Mouse (Mus musculus): ENCODE data around the gene Cwh43. TPM values are rescaled to one million over a fixed set of nuclear protein-coding genes. Genes with fewer than 3 reads are reported as not detected.

Gene Cwh43
- polyA plus RNA-seq, 1 experiment from 2014 or later, result 0.09 TPM

DNA sequence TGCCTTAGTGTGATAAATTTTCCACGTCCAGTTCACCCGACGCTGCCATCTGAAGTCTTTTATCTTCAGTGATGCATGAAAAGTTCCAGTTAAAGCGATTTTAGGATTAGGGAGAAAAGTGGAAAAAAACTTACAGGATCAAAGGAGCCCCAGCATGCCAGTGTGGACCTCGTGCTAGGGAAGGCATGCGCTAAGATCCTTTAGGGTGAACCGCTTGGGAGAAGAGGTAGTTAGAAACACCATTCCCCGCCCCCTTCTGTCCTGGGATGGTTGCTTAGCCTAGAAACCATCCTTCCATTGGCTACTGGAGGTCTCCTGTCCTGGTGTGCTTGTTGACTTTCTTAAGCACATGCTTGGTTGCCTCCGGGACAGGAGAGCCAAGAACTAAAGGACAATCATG is 29.8 kb upstream of the Cwh43 start:
- Histone ChIP-seq H3K4me3 (no peak overlapping the region), H3K27me3 (no peaks in the 10 kb centered on the region; the same call in 1 of the 2 replicates), H3K9me3 (replicated peaks) (no peaks in the 10 kb centered on the region), H3K27ac (no peak overlapping the region), H3K4me2 (no peak overlapping the region), H3K36me3 (ENCODE audit: poor library complexity, severe bottlenecking) (no peaks in the 10 kb centered on the region), H3K9ac (no peak overlapping the region), H3K4me1 (no peaks in the 10 kb centered on the region)
- ATAC-seq, result no peak
- 46% methylated on average over 9 of the region's 9 CpGs for WGBS

DNA sequence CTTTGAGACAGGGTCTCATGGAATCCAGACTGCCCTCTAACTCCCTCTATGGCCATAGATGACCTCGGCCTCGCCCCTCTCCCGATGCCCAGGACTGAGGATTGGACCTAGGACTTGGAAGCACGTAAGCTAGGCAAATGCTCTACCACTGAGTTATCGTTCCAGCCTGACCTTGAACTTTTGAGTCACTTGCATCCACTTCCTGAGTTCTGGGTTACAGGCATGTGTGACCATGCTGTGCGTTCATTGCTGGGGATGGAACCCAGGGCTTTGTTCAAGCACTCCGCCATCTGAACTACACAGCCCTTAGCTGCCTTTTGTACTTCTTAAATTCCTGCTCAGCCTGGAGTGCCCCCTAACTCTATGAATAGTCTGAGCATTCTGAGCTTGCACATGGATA is 29.4 kb upstream of the Cwh43 start:
- H3K4me2 ChIP-seq, result no peak overlapping the region
- H3K27me3 ChIP-seq, result peaks cover 4% of the 10 kb centered on the region; the same call in 1 of the 2 replicates
- H3K9me3 ChIP-seq (replicated peaks), result no peaks in the 10 kb centered on the region
- no peak for ATAC-seq
- WGBS, result 87% methylated on average over 7 of the region's 7 CpGs
- no peaks in the 10 kb centered on the region for H3K4me1 ChIP-seq
- no peak overlapping the region for H3K9ac ChIP-seq
- H3K27ac ChIP-seq, result no peak overlapping the region
- no peak overlapping the region for H3K4me3 ChIP-seq
- H3K36me3 ChIP-seq (ENCODE audit: poor library complexity, severe bottlenecking), result no peaks in the 10 kb centered on the region

DNA sequence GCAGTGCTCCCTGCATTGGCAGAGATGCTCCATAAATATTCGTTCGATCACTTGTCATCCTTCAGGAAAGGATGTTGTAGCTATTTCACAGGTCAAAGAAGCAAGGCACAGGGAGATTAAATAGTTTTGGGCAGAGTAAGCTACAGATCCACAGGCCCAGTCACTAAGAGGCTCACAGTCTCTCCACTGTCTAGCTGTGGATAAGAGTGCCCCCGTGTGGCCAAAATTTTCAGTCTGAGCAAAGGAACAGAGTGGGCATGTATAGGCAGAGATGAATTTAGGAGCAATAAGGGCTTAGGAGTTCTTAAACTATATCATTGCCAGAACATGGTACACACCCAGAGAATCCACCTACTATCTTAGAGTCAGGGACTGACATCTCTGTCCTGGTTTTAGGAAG is 26.0 kb upstream of the Cwh43 start:
- Histone ChIP-seq H3K4me1 (no peaks in the 10 kb centered on the region), H3K4me3 (no peak overlapping the region), H3K36me3 (ENCODE audit: poor library complexity, severe bottlenecking) (no peaks in the 10 kb centered on the region), H3K27ac (no peak overlapping the region), H3K27me3 (peaks cover 4% of the 10 kb centered on the region; the same call in 1 of the 2 replicates), H3K9ac (no peak overlapping the region), H3K9me3 (replicated peaks) (no peaks in the 10 kb centered on the region), H3K4me2 (no peak overlapping the region)
- peak; percentile 82 for ATAC-seq
- WGBS, result 21% methylated on average over 3 of the region's 3 CpGs

DNA sequence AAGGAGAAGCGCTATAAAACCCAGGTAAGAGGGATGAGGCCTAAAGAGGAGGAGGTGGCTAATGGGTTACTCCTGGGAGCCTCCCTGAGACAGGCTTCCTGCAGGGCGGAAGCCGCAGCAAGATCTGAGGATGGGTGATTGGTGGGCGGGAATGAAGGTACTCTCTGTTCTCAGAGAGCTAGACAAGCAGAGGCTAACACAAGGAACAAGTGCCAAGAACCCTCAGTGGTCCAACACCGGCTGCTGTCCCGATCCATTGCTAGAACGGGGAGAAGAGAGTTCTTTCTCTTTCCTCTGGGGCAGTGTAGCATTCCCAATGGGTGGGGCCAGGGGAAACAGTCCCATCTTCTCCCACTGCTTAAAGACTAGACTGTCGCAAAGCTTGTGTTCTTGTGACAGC is 25.0 kb upstream of the Cwh43 start:
- 63% methylated on average over 8 of the region's 8 CpGs for WGBS
- no peak for ATAC-seq
- H3K36me3 ChIP-seq (ENCODE audit: poor library complexity, severe bottlenecking), result no peaks in the 10 kb centered on the region

DNA sequence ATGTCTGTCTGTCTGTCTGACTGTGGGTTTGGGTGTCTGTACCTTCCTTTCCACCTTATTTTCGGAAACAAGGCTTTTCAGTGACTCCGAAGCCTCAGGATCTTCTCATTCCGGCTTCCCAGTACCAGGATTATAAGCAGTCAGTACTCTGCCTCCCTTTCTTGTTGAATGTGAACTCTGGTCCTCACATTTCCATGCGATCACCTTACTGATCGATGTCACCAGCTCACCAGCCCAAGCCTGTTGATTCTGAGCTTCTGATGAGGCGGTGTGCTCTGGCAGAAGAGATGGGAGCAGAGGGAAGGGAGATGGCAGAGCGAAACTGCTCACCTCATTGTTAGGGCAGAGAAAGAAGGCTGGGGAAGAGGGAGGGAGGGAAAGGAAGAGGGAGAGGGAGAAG is 24.4 kb upstream of the Cwh43 start:
- ATAC-seq, result no peak
- no peaks in the 10 kb centered on the region for H3K36me3 ChIP-seq (ENCODE audit: poor library complexity, severe bottlenecking)
- H3K9me3 ChIP-seq (replicated peaks), result no peaks in the 10 kb centered on the region
- H3K4me3 ChIP-seq, result no peak overlapping the region
- no peak overlapping the region for H3K27ac ChIP-seq
- 85% methylated on average over 7 of the region's 7 CpGs for WGBS
- no peaks in the 10 kb centered on the region for H3K4me1 ChIP-seq
- peaks cover 4% of the 10 kb centered on the region; the same call in 1 of the 2 replicates for H3K27me3 ChIP-seq
- H3K4me2 ChIP-seq, result no peak overlapping the region
- no peak overlapping the region for H3K9ac ChIP-seq

More for the DNA sequence above, 25.0 kb upstream of the Cwh43 start:
- no peaks in the 10 kb centered on the region for H3K9me3 ChIP-seq (replicated peaks)
- H3K27ac ChIP-seq, result no peak overlapping the region
- no peak overlapping the region for H3K4me3 ChIP-seq
- H3K4me1 ChIP-seq, result no peaks in the 10 kb centered on the region
- no peak overlapping the region for H3K9ac ChIP-seq
- no peak overlapping the region for H3K4me2 ChIP-seq
- H3K27me3 ChIP-seq, result peaks cover 4% of the 10 kb centered on the region; the same call in 1 of the 2 replicates

DNA sequence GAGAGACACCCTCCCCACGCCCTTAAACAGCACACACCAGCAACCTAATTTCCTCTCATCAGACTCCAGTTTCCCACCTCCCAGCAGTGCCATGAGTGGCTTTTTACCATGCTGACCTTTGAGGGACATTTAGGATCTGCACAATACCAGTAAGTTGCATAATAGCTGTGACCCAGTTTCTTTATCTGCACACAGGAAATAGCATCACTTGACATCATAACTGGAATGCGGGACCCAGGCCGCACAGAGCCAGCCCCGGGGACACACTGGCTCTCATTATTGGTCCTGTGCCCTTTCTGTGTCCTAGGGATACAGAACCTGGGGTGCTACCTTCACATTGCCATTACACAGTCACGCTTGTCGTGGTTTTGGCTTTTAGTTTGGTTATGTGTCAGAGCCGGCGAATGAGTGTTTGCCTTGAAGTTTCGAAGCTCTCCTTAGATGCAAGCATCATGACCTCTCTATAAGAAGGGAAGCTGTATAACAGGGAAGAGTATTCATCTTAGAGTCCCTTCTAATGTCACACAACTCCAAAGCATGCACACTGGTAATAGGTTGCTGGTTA is 23.8 kb upstream of the Cwh43 start:
- no peaks in the 10 kb centered on the region for H3K9me3 ChIP-seq (replicated peaks)
- no peak overlapping the region for H3K27ac ChIP-seq
- WGBS, result 86% methylated on average over 9 of the region's 9 CpGs
- H3K36me3 ChIP-seq (ENCODE audit: poor library complexity, severe bottlenecking), result no peaks in the 10 kb centered on the region
- H3K27me3 ChIP-seq, result peaks cover 4% of the 10 kb centered on the region; the same call in 1 of the 2 replicates
- no peak for ATAC-seq
- H3K4me2 ChIP-seq, result no peak overlapping the region
- no peak overlapping the region for H3K4me3 ChIP-seq
- H3K9ac ChIP-seq, result no peak overlapping the region
- no peaks in the 10 kb centered on the region for H3K4me1 ChIP-seq

DNA sequence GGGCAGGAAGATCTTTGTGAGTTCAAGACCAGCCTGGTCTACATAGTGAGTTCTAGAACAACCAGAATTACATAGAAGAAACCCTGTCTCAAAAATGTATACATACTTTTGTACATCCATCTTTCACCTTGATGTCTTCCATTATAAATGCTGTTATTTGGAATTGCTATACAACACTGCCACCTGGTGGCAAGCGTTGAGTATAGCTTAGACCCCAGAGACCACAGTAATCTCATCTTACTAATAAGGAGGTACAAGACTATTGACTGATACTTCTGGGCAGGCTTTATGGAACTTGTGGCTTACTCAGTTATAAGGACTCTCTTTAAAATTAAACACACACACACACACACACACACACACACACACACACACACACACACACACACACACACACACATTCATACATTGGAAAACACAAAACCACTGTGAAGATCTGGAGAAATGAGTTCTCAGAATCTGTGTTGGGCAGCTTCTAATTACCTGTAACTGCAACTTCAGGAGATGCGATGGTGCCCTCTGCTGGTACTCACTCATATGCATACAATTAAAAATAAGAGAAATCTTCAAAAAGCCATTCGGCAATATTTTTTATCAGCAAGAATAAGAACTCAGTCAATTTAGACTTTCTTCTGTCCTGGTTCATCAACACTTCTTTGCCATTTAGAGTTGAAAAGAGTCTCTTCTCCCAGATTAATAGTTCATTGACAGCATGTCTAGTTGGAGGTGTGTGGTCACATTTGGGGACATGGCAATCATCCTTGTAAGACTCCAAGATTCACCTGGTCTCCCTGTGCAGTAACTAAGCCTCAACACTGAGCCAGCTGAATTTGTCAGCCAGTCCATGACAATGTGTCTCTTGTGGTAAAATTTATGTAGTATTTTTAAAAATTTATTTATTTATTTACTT is 22.9 kb upstream of the Cwh43 start:
- peaks cover 4% of the 10 kb centered on the region; the same call in 1 of the 2 replicates for H3K27me3 ChIP-seq
- no peak overlapping the region for H3K4me2 ChIP-seq
- 33% methylated on average over 3 of the region's 3 CpGs for WGBS

DNA sequence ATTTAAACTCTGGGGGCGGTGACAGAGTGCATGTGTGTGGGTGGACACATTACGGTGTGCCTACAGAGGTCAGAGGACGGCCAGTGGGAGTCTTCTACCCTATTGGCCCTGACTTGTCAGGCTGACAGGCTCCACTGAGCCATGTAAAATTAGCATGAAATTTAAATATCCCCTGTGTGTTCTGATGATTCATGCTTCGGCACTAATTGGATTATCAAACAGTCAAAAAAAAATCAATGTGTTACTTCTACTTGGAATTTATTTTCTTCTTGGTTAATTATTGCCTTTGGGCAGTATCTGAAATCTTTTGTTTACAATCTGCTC is 22.3 kb upstream of the Cwh43 start:
- Histone ChIP-seq H3K9me3 (replicated peaks) (no peaks in the 10 kb centered on the region), H3K4me3 (no peak overlapping the region), H3K9ac (no peak overlapping the region), H3K27ac (no peak overlapping the region), H3K27me3 (peaks cover 4% of the 10 kb centered on the region; the same call in 1 of the 2 replicates), H3K4me2 (no peak overlapping the region), H3K36me3 (ENCODE audit: poor library complexity, severe bottlenecking) (no peaks in the 10 kb centered on the region), H3K4me1 (no peaks in the 10 kb centered on the region)
- peak; percentile 44; the same call in 1 of the 2 replicates for ATAC-seq
- 50% methylated on average over 4 of the region's 4 CpGs for WGBS

More for the DNA sequence above, 22.9 kb upstream of the Cwh43 start:
- H3K36me3 ChIP-seq (ENCODE audit: poor library complexity, severe bottlenecking), result no peaks in the 10 kb centered on the region
- no peak overlapping the region for H3K4me3 ChIP-seq
- H3K4me1 ChIP-seq, result no peaks in the 10 kb centered on the region
- ATAC-seq, result peak; percentile 48; the same call in 1 of the 2 replicates
- H3K27ac ChIP-seq, result no peak overlapping the region
- H3K9ac ChIP-seq, result no peak overlapping the region
- H3K9me3 ChIP-seq (replicated peaks), result no peaks in the 10 kb centered on the region

DNA sequence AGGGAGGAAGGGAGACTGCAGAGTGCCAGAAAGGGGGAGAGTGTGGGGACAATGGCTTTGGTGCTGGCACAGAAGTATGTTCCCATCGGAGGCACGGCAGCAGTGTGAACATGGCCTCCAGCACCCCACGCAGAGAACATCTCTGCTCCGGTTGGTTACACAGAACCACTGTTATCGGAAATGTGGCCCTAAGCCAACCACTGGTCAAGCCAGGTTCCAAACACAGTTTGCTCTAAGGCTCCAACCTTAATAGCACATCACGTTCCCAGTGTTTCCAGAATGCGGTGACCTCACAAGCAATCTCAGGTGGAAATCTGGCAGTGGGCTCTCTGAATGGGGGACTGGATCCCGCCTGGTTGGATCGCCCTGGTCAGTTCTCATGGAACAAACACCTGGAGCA is 12.8 kb upstream of the Cwh43 start:
- H3K4me2 ChIP-seq, result no peak overlapping the region
- no peak overlapping the region for H3K4me3 ChIP-seq
- 0 out of 2 replicates have a peak, but pooled peaks cover 5% of the 10 kb centered on the region for H3K27me3 ChIP-seq
- H3K27ac ChIP-seq, result no peak overlapping the region
- H3K36me3 ChIP-seq (ENCODE audit: poor library complexity, severe bottlenecking), result no peaks in the 10 kb centered on the region
- no peaks in the 10 kb centered on the region for H3K4me1 ChIP-seq
- 87% methylated on average over 9 of the region's 9 CpGs for WGBS
- H3K9me3 ChIP-seq (replicated peaks), result no peaks in the 10 kb centered on the region
- no peak overlapping the region for H3K9ac ChIP-seq
- ATAC-seq, result no peak

DNA sequence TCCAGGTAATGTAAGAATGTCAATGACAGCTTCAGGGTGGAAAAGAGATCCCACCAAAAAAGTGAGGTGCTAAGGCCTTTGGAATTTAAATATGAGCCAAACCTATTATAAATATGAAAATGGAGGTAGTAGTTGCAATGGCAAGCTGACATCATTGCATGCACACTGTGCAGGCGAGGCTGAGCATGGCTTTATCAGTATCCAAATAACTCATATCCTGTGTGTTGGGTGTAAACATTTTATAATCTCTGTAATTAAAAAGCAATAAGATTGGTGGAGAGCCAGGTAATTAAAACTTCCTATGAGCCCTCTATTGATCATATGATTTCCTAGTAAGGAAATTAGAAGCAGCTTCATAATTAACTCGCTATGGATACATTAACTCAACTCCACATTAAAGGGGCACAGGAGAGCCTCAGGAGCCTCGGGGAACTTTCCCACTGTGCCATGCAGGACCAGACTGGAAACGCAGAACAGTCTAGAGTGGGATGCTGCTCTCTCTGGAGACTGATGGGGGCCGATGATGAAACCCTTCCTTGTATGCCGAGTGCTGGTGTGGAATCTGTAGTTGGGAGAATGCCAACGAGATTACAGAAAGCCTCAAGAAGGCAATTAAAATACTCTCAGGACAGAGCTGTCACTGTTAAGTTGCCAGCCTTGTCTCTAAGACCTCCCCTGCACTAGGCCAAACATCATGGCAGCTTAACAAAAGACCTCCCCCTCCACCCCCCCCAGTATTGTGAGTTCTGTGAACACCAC is 5.9 kb upstream of the Cwh43 start:
- H3K27me3 ChIP-seq, result peaks cover 21% of the 10 kb centered on the region
- peak overlapping the region; percentile 5 for H3K4me2 ChIP-seq
- H3K4me3 ChIP-seq, result no peak overlapping the region
- H3K9ac ChIP-seq, result no peak overlapping the region
- no peaks in the 10 kb centered on the region for H3K9me3 ChIP-seq (replicated peaks)
- no peak overlapping the region for H3K27ac ChIP-seq
- WGBS, result 26% methylated on average over 7 of the region's 7 CpGs
- peak; percentile 87 for ATAC-seq
- H3K36me3 ChIP-seq (ENCODE audit: poor library complexity, severe bottlenecking), result no peaks in the 10 kb centered on the region
- H3K4me1 ChIP-seq, result peaks cover 13% of the 10 kb centered on the region

DNA sequence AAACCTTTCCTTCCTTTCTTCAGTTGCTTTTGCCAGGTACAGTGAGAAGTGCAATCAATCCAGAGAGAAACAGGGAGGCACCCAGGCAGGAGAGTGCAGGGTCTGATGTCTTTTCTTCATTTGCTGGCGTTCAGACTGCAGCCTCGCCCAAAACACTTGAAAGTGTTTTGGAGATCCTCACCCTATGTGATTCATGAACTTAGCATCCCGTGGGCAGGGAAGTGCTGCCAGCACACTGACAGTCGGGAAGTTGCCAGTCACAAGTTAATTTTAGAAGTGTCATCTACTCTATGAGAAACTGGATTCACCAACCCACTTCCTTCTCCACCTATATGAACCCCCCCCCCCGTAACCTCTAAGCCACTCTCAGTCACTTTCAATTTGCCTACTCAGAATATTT is 4.5 kb upstream of the Cwh43 start:
- no peak overlapping the region for H3K27ac ChIP-seq
- H3K9me3 ChIP-seq (replicated peaks), result no peaks in the 10 kb centered on the region
- H3K9ac ChIP-seq, result no peak overlapping the region
- H3K27me3 ChIP-seq, result peaks cover 30% of the 10 kb centered on the region
- ATAC-seq, result no peak
- no peak overlapping the region for H3K4me2 ChIP-seq
- 84% methylated on average over 5 of the region's 5 CpGs for WGBS
- no peak overlapping the region for H3K4me3 ChIP-seq
- H3K4me1 ChIP-seq, result peaks cover 20% of the 10 kb centered on the region
- H3K36me3 ChIP-seq (ENCODE audit: poor library complexity, severe bottlenecking), result no peaks in the 10 kb centered on the region

DNA sequence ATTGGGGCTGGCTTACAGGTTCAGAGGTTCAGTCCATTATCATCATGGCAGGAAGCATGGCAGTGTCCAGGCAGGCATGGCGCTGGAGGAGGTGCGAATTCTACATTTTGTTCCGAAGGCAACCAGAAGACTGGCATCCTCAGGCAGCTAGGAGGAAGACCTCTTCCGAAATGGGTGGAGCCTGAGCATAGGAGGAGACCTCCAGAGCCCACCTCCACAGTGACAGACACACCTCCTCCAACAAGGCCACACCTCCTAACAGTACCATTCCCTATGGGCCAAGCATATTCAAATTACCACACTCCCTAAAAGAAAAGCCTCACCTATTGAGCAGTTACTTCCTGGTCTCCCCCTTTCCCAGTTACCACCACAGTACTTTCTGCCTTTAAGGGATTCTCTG is 3.0 kb upstream of the Cwh43 start:
- Histone ChIP-seq H3K4me3 (no peak overlapping the region), H3K9me3 (replicated peaks) (no peaks in the 10 kb centered on the region), H3K4me2 (no peak overlapping the region), H3K36me3 (ENCODE audit: poor library complexity, severe bottlenecking) (no peaks in the 10 kb centered on the region), H3K9ac (no peak overlapping the region), H3K27ac (no peak overlapping the region), H3K27me3 (peaks cover 43% of the 10 kb centered on the region), H3K4me1 (peaks cover 23% of the 10 kb centered on the region)
- 93% methylated on average over 4 of the region's 4 CpGs for WGBS
- no peak for ATAC-seq

Measured in forebrain, embryonic 13.5 days (tissue).